8 mouse cellular contexts compared by ENCODE assay signal in genomic region chr6:113891225-113891967, GRCm38 (mm10).
DNase-seq lines count a peak whose midpoint lies in the region; ATAC-seq lines count a peak whose summit lies in the region.

No protein-coding gene starts in this region.

- H3K9me3 ChIP-seq in hindbrain, embryonic 12.5 days (replicated peaks) = no peaks in the 10 kb centered on the region
- H3K9me3 ChIP-seq in limb, embryonic 15.5 days = no peaks in the 10 kb centered on the region

- peak overlapping the region; percentile 71 for H3K27ac ChIP-seq in hindbrain, embryonic 12.5 days
- no peak overlapping the region for H3K27ac ChIP-seq in limb, embryonic 15.5 days

- H3K4me3 ChIP-seq in hindbrain, embryonic 12.5 days = peak overlapping the region; percentile 52
- peak overlapping the region; percentile 33 for H3K4me3 ChIP-seq in limb, embryonic 15.5 days

- peak overlapping the region; percentile 78 for H3K9ac ChIP-seq in hindbrain, embryonic 12.5 days
- no peak overlapping the region for H3K9ac ChIP-seq in limb, embryonic 15.5 days

- peak overlapping the region; percentile 64 for H3K4me2 ChIP-seq in hindbrain, embryonic 12.5 days (replicated peaks)
- peak overlapping the region; percentile 54 for H3K4me2 ChIP-seq in limb, embryonic 15.5 days

- peaks cover 41% of the 10 kb centered on the region for H3K4me1 ChIP-seq in hindbrain, embryonic 12.5 days
- H3K4me1 ChIP-seq in limb, embryonic 15.5 days = peaks cover 8% of the 10 kb centered on the region; the same call in 1 of the 2 replicates

- DNase-seq in layer of hippocampus, adult 11-12 months (ENCODE audit: low spot score) = peak; percentile 46
- DNase-seq in layer of hippocampus, adult 9-10 months (ENCODE audit: low spot score) = no peak
- DNase-seq in cerebellum, adult 9-11 months = peak; percentile 80
- peak; percentile 63 for DNase-seq in retina, postnatal 7 days (ENCODE audit: low read depth, low spot score)
- no peak for DNase-seq in thymus, postnatal 4 days
- DNase-seq in ovary, postnatal 10 days (ENCODE audit: low spot score) = no peak

- peak; percentile 79 for ATAC-seq in hindbrain, embryonic 12.5 days (ENCODE audit: low FRiP score)
- no peak for ATAC-seq in limb, embryonic 15.5 days (ENCODE audit: insufficient number of reproducible peaks, low FRiP score, low TSS enrichment, low read depth)

- H3K27me3 ChIP-seq in hindbrain, embryonic 12.5 days = peaks cover 43% of the 10 kb centered on the region
- peaks cover 69% of the 10 kb centered on the region for H3K27me3 ChIP-seq in limb, embryonic 15.5 days

- 1% methylated on average over 40 of the region's 49 CpGs for WGBS in hindbrain, embryonic 12.5 days
- 1% methylated on average over 42 of the region's 49 CpGs for WGBS in limb, embryonic 15.5 days

- H3K36me3 ChIP-seq in hindbrain, embryonic 12.5 days = no peaks in the 10 kb centered on the region
- H3K36me3 ChIP-seq in limb, embryonic 15.5 days = no peaks in the 10 kb centered on the region

Comparison
In these comparisons a context has a peak if more than half of its experiments do, and no peak if none do; other contexts are left out.
1. DNase-seq: peak in layer of hippocampus, adult 11-12 months (single experiment), cerebellum, adult 9-11 months (single experiment) and retina, postnatal 7 days (single experiment); none in layer of hippocampus, adult 9-10 months (single experiment), thymus, postnatal 4 days (single experiment) and ovary, postnatal 10 days (single experiment).